Mouse (Mus musculus) thymus, postnatal 0 days (tissue): Measurements from ENCODE around the gene Epb41l1. TPM values are rescaled to one million over a fixed set of nuclear protein-coding genes. Genes with fewer than 3 reads are reported as not detected.
A peak's percentile ranks its signal among the peaks of the same experiment; 100 is the strongest.

Experiments used
- DNase-seq: peaks from one replicate; pipeline ENCODE4 v3.0.0-alpha.2; 2015; ENCODE audit warnings: low spot score
- polyA plus RNA-seq: library from polyadenylated mRNA; unstranded; fragments of >200 nt; fragmentation: Nextera tagmentation; extraction: Ambion mirVana; gene quantifications from 2 replicates; pipeline ENCODE4 v1.2.1, GENCODE M21; 2015

Gene Epb41l1
- polyA plus RNA-seq, 1 experiment from 2014 or later, result 0.38 TPM

- DNase-seq, result no peak
Measured at GRCm38 (mm10) chr2:156456386-156457342, 36.0 kb downstream of the Epb41l1 start.

- no peak for DNase-seq
Measured at GRCm38 (mm10) chr2:156457343-156457717, 36.6 kb downstream of the Epb41l1 start.

GRCm38 (mm10) chr2:156460470-156460869 lies 39.8 kb downstream of the Epb41l1 start:
- no peak for DNase-seq

GRCm38 (mm10) chr2:156462154-156463029 lies 41.7 kb downstream of the Epb41l1 start:
- DNase-seq, result no peak

GRCm38 (mm10) chr2:156464416-156464815 lies 43.7 kb downstream of the Epb41l1 start:
- no peak for DNase-seq

- no peak for DNase-seq
Measured at GRCm38 (mm10) chr2:156467538-156467937, 46.8 kb downstream of the Epb41l1 start.

GRCm38 (mm10) chr2:156468890-156469289 lies 48.2 kb downstream of the Epb41l1 start:
- DNase-seq, result no peak

- no peak for DNase-seq
Measured at GRCm38 (mm10) chr2:156469508-156469907, 48.8 kb downstream of the Epb41l1 start.

- no peak for DNase-seq
Measured at GRCm38 (mm10) chr2:156470938-156471337, 50.2 kb downstream of the Epb41l1 start.

GRCm38 (mm10) chr2:156472336-156472735 lies 51.6 kb downstream of the Epb41l1 start:
- DNase-seq, result no peak

GRCm38 (mm10) chr2:156473696-156474095 lies 53.0 kb downstream of the Epb41l1 start:
- DNase-seq, result no peak

GRCm38 (mm10) chr2:156474111-156474510 lies 53.4 kb downstream of the Epb41l1 start:
- DNase-seq, result no peak

- no peak for DNase-seq
Measured at GRCm38 (mm10) chr2:156474891-156475284, 54.2 kb downstream of the Epb41l1 start.

GRCm38 (mm10) chr2:156475285-156476110 lies 54.8 kb downstream of the Epb41l1 start:
- peak; percentile 15 for DNase-seq

GRCm38 (mm10) chr2:156476111-156476747 lies 55.5 kb downstream of the Epb41l1 start:
- DNase-seq, result no peak

GRCm38 (mm10) chr2:156476748-156477151 lies 56.0 kb downstream of the Epb41l1 start:
- no peak for DNase-seq

- no peak for DNase-seq
Measured at GRCm38 (mm10) chr2:156478046-156478690, 57.5 kb downstream of the Epb41l1 start.

GRCm38 (mm10) chr2:156479833-156480232 lies 59.1 kb downstream of the Epb41l1 start:
- DNase-seq, result no peak

GRCm38 (mm10) chr2:156480267-156480666 lies 59.6 kb downstream of the Epb41l1 start:
- no peak for DNase-seq

GRCm38 (mm10) chr2:156482299-156482698 lies 61.6 kb downstream of the Epb41l1 start:
- peak; percentile 72 for DNase-seq
